Mouse (Mus musculus) CH12.LX (cell line): ENCODE results near the gene Gm6871. TPM values are rescaled to one million over a fixed set of nuclear protein-coding genes. Genes with fewer than 3 reads are reported as not detected.
"Not testable (repeated sequence)": the region's sequence is repeated elsewhere in the genome, so short reads cannot be mapped to it uniquely, and the experiment has no call there.

Experiments used
- DNase-seq: peaks from one replicate; pipeline ENCODE4 v3.0.0-alpha.2; 2013; ENCODE audit errors: extremely low read depth
- H3K27ac ChIP-seq: 2 replicates; pipeline ENCODE4 v1.5.1; 2012; ENCODE audit warnings: low read depth, mild to moderate bottlenecking, control low read depth, moderate library complexity; ENCODE audit not compliant: insufficient read depth
- H3K27me3 ChIP-seq: replicated peaks from 2 replicates; pipeline ENCODE3; 2012; ENCODE audit warnings: inconsistent platforms
- H3K36me3 ChIP-seq, 2 experiments: replicated peaks in 1 of 2; 2 replicates each; pipeline versions ENCODE3 to v1.6.1; 2012; ENCODE audit warnings: inconsistent platforms in 1 of 2, low read length in 1 of 2, mild to moderate bottlenecking in 1 of 2, mixed read lengths in 1 of 2, moderate library complexity in 1 of 2; ENCODE audit not compliant: control insufficient read depth in 1 of 2, insufficient read depth in 1 of 2
- H3K4me1 ChIP-seq, 2 experiments: 2 replicates each; pipeline ENCODE4 v1.6.1; 2012; ENCODE audit warnings: inconsistent platforms in 1 of 2, moderate library complexity in 1 of 2; ENCODE audit not compliant: insufficient read depth in 2 of 2, control insufficient read depth in 1 of 2
- H3K4me2 ChIP-seq: 2 replicates; pipeline ENCODE4 v1.6.1; 2012; ENCODE audit warnings: low read depth, mild to moderate bottlenecking, control low read depth; ENCODE audit not compliant: poor library complexity, insufficient read depth, severe bottlenecking
- H3K4me3 ChIP-seq, 3 experiments: fragments of 150-350 bp in 1 of 3; sonication (generic) in 1 of 3; replicated peaks in 1 of 3; 2 replicates each; pipeline versions ENCODE3 to v1.5.1; 2011 to 2012; ENCODE audit warnings: low read depth in 2 of 3, low read length in 2 of 3, mild to moderate bottlenecking in 2 of 3, moderate library complexity in 2 of 3, control low read depth in 1 of 3, improper control_type of control experiment in 1 of 3, inconsistent platforms in 1 of 3, mixed read lengths in 1 of 3; ENCODE audit not compliant: poor library complexity in 1 of 3
- H3K79me2 ChIP-seq: replicated peaks from 2 replicates; pipeline ENCODE4 v1.6.1; 2012; ENCODE audit warnings: mild to moderate bottlenecking, moderate library complexity; ENCODE audit not compliant: control insufficient read depth, poor library complexity, insufficient read depth, severe bottlenecking; ENCODE audit errors: extremely low read depth
- H3K9ac ChIP-seq: 2 replicates; pipeline ENCODE4 v1.6.1; 2012; ENCODE audit warnings: low read depth, mild to moderate bottlenecking, control low read depth, moderate library complexity; ENCODE audit not compliant: insufficient read depth
- H3K9me3 ChIP-seq: replicated peaks from 2 replicates; pipeline ENCODE3; 2012; ENCODE audit warnings: low read length, inconsistent platforms, mixed read lengths
- BHLHE40 ChIP-seq: IDR thresholded peaks from 2 replicates; pipeline ENCODE4 v1.6.1; 2011; ENCODE audit warnings: mild to moderate bottlenecking, low read depth, low read length, improper control_type of control experiment
- CHD1 ChIP-seq: IDR thresholded peaks from 2 replicates; pipeline ENCODE4 v1.6.1; 2012; ENCODE audit warnings: low read depth, low read length, improper control_type of control experiment, inconsistent platforms
- CHD2 ChIP-seq: IDR thresholded peaks from 2 replicates; pipeline ENCODE4 v1.6.1; 2011; ENCODE audit warnings: low read length, improper control_type of control experiment
- CTCF ChIP-seq, 2 experiments: IDR thresholded peaks in 1 of 2; conservative IDR thresholded peaks in 1 of 2; 2 replicates each; pipeline ENCODE4 v1.5.1; 2011 to 2012; ENCODE audit warnings: low read depth in 2 of 2, low read length in 2 of 2, improper control_type of control experiment in 1 of 2, inconsistent platforms in 1 of 2, mild to moderate bottlenecking in 1 of 2, moderate library complexity in 1 of 2
- EP300 ChIP-seq: IDR thresholded peaks from 2 replicates; pipeline ENCODE4 v1.6.1; 2011; ENCODE audit warnings: low read length, improper control_type of control experiment
- HCFC1 ChIP-seq: IDR thresholded peaks from 2 replicates; pipeline ENCODE4 v1.6.1; 2012; ENCODE audit warnings: low read depth, mild to moderate bottlenecking, inconsistent platforms, low read length, improper control_type of control experiment
- JUN ChIP-seq: IDR thresholded peaks from 2 replicates; pipeline ENCODE4 v1.6.1; 2011; ENCODE audit warnings: low read depth, mild to moderate bottlenecking, low read length, improper control_type of control experiment, moderate library complexity; ENCODE audit not compliant: insufficient read depth
- MAZ ChIP-seq: IDR thresholded peaks from 2 replicates; pipeline ENCODE4 v1.6.1; 2012; ENCODE audit warnings: low read depth, mild to moderate bottlenecking, inconsistent platforms, low read length, improper control_type of control experiment, moderate library complexity
- MXI1 ChIP-seq: IDR thresholded peaks from 2 replicates; pipeline ENCODE4 v1.6.1; 2011; ENCODE audit warnings: mild to moderate bottlenecking, low read depth, low read length, improper control_type of control experiment
- MYC ChIP-seq: IDR thresholded peaks from 2 replicates; pipeline ENCODE4 v1.6.1; 2011; ENCODE audit warnings: low read depth, mild to moderate bottlenecking, improper control_type of control experiment, low read length
- NRF1 ChIP-seq: IDR thresholded peaks from 2 replicates; pipeline ENCODE4 v1.6.1; 2014; ENCODE audit warnings: low read depth, mild to moderate bottlenecking, inconsistent platforms, low read length, improper control_type of control experiment, moderate library complexity
- PAX5 ChIP-seq: IDR thresholded peaks from 2 replicates; pipeline ENCODE4 v1.6.1; 2012; ENCODE audit warnings: low read length, inconsistent platforms, mixed read lengths
- POLR2A ChIP-seq: IDR thresholded peaks from 2 replicates; pipeline ENCODE4 v1.6.1; 2011; ENCODE audit warnings: low read depth, mild to moderate bottlenecking, improper control_type of control experiment, low read length
- POLR2AphosphoS2 ChIP-seq: IDR thresholded peaks from 2 replicates; pipeline ENCODE4 v1.6.1; 2011; ENCODE audit warnings: low read depth, low read length, improper control_type of control experiment
- RAD21 ChIP-seq: IDR thresholded peaks from 2 replicates; pipeline ENCODE4 v1.6.1; 2011; ENCODE audit warnings: low read depth, mild to moderate bottlenecking, low read length, improper control_type of control experiment, moderate library complexity
- SIN3A ChIP-seq: IDR thresholded peaks from 2 replicates; pipeline ENCODE4 v1.6.1; 2012; ENCODE audit warnings: low read length, improper control_type of control experiment, inconsistent platforms
- SMC3 ChIP-seq: IDR thresholded peaks from 2 replicates; pipeline ENCODE4 v1.6.1; 2011; ENCODE audit warnings: low read depth, low read length, improper control_type of control experiment
- TCF12 ChIP-seq: IDR thresholded peaks from 2 replicates; pipeline ENCODE4 v1.6.1; 2014; ENCODE audit warnings: low read depth, mild to moderate bottlenecking, inconsistent platforms, low read length, improper control_type of control experiment
- UBTF ChIP-seq: IDR thresholded peaks from 2 replicates; pipeline ENCODE4 v1.6.1; 2012; ENCODE audit warnings: low read depth, mild to moderate bottlenecking, inconsistent platforms, low read length, improper control_type of control experiment, moderate library complexity
- ZC3H11A ChIP-seq: IDR thresholded peaks from 2 replicates; pipeline ENCODE4 v1.6.1; 2012; ENCODE audit warnings: low read depth, mild to moderate bottlenecking, inconsistent platforms, low read length, improper control_type of control experiment
- ZMIZ1 ChIP-seq: IDR thresholded peaks from 2 replicates; pipeline ENCODE4 v1.6.1; 2012; ENCODE audit warnings: low read depth, mild to moderate bottlenecking, inconsistent platforms, low read length, improper control_type of control experiment
- dilution Hi-C: fragments of 300-500 bp; cut with MboI; formaldehyde crosslinking; loops from 2 replicates; pipeline ENCODE4 v1.14.3; 2020; ENCODE audit warnings: low sequenced_read_pairs; ENCODE audit not compliant: extremely low pct_unique_long_range_greater_than_20kb, extremely low pct_ligation_motif_present
- in situ Hi-C: fragments of 300-500 bp; cut with MboI; formaldehyde crosslinking; loops from 3 replicates; pipeline ENCODE4 v1.14.3; 2019; ENCODE audit warnings: low sequenced_read_pairs, low pct_ligation_motif_present, low pct_unique_long_range_greater_than_20kb, mixed read lengths
- polyA plus RNA-seq: library from polyadenylated mRNA; unstranded; fragments of >175 nt; gene quantifications from 2 replicates; pipeline ENCODE4 v1.2.1, GENCODE M21; 2012; ENCODE audit warnings: low read depth; ENCODE audit not compliant: insufficient read length
- total RNA-seq, 2 experiments: library from RNA; depleted of rRNA; stranded (reverse); fragments of 300-350 nt in 1 of 2; fragments of >200 nt in 1 of 2; gene quantifications; 2 replicates each; pipeline ENCODE4 v1.2.3; 2012 to 2014

The Gm6871 gene
- total and polyA plus RNA-seq, 3 experiments: not detected

- TF ChIP-seq CTCF (conservative IDR thresholded peaks at IDR 0.05 in 1 of 2, IDR thresholded peaks at IDR 0.05 in 1 of 2; ENCODE audit: low read depth in 2 of 2, low read length in 2 of 2) (no peak), POLR2A (peak; percentile 79), ZMIZ1 (0 out of 2 replicates have a peak, but pooled peaks have one; percentile 57), PAX5 (no peak), MAZ (no peak), EP300 (no peak), SIN3A (peak; percentile 67), SMC3 (no peak), CHD1 (no peak), POLR2AphosphoS2 (peak; percentile 67; the same call in 1 of the 2 replicates), UBTF (no peak), NRF1 (peak; percentile 86), BHLHE40 (0 out of 2 replicates have a peak, but pooled peaks have one; percentile 16), RAD21 (no peak)
Observed at GRCm38 (mm10) chr7:41599034-41599813, 25.8 kb upstream of the Gm6871 start, which contains the start of gene 2610021A01Rik (continued).

DNA sequence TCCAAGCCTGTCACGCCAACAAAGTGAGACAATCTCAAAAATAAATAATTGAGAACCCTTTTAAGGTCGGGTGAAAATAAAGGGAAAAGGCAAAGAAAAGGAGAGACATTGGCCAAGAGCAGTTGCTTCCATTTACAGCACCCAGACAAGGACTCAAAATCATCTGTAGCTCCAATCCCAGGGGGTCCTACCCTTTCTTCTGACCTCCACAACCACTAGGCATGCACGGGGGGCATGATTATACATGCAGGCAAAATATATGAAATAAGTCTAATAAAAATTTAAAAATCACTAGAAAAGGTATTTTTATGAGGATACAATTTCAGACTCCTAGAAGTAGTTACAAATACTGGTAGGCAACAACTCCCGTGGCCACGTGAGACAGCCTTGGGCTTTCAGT, 25.2 kb upstream of the Gm6871 start:
- H3K4me2 ChIP-seq: peak overlapping the region; percentile 64
- H3K9ac ChIP-seq: peak overlapping the region; percentile 81
- H3K4me3 ChIP-seq: peak overlapping the region; percentile 62 to 91 (median 70)
- H3K27me3 ChIP-seq: no peaks in the 10 kb centered on the region
- in situ Hi-C loops: no loop called here
- dilution Hi-C loops: no loop called here
- peaks cover 30% of the 10 kb centered on the region for H3K79me2 ChIP-seq
- DNase-seq: no peak
- TF ChIP-seq RAD21 (no peak), ZC3H11A (no peak), JUN (no peak), SMC3 (no peak), TCF12 (no peak), HCFC1 (no peak), MYC (no peak), CHD2 (no peak), BHLHE40 (no peak), SIN3A (no peak), MXI1 (no peak)
- H3K9me3 ChIP-seq: no peaks in the 10 kb centered on the region
- peaks cover 0 to 9% of the 10 kb centered on the region in 2 experiments for H3K36me3 ChIP-seq
- H3K27ac ChIP-seq: no peak overlapping the region
- peaks cover 3 to 16% of the 10 kb centered on the region in 2 experiments for H3K4me1 ChIP-seq

DNA sequence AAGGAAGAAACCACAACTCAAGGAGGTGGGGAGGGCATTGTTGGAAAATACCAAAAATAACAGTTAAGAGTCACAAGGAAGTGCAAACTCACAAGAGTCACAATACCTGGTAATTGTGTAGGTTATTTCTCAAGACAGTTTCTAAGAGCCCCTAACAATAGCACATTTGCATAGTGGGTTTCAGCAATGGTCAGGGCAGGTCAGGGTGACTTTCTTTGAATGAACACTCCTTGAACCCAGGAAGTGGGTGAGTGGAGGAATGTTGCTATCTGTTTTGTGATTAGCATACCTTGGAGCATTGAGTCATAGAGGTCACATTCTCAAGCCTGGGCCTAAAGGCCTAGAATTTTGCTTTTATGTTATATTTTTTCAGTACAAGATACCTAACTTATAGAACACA, 14.4 kb upstream of the Gm6871 start:
- H3K4me1 ChIP-seq, in situ Hi-C loops, H3K27ac ChIP-seq, H3K79me2 ChIP-seq, H3K4me2 ChIP-seq, H3K9ac ChIP-seq, H3K4me3 ChIP-seq, H3K36me3 ChIP-seq, DNase-seq, dilution Hi-C loops, H3K9me3 ChIP-seq, H3K27me3 ChIP-seq: not testable (repeated sequence)
